In genomic region chr14:24491266-24491981, GRCm38 (mm10) we compare ENCODE assay signal across 8 mouse cellular contexts. TPM values are rescaled to one million over a fixed set of nuclear protein-coding genes. Genes with fewer than 3 reads are reported as not detected.
DNase-seq lines count a peak whose midpoint lies in the region; ATAC-seq and TF ChIP-seq lines count a peak whose summit lies in the region.

No protein-coding gene starts in this region.

- H3K4me2 ChIP-seq in lung, embryonic 16.5 days (ENCODE audit: low read depth, low read length) = peak overlapping the region; percentile 90
- H3K4me2 ChIP-seq in embryonic facial prominence, embryonic 11.5 days (ENCODE audit: low read depth, low read length) = peak overlapping the region; percentile 73
- peak overlapping the region; percentile 79 for H3K4me2 ChIP-seq in intestine, embryonic 16.5 days (ENCODE audit: low read depth, low read length)

- H3K36me3 ChIP-seq in lung, embryonic 16.5 days (ENCODE audit: control insufficient read depth, insufficient read depth, low read length) = peaks cover 36% of the 10 kb centered on the region
- peaks cover 17% of the 10 kb centered on the region for H3K36me3 ChIP-seq in embryonic facial prominence, embryonic 11.5 days (replicated peaks; ENCODE audit: control insufficient read depth, insufficient read depth, low read depth, low read length)
- peaks cover 23% of the 10 kb centered on the region for H3K36me3 ChIP-seq in intestine, embryonic 16.5 days (ENCODE audit: control insufficient read depth, insufficient read depth, low read length)

- DNase-seq in lung, adult 18-20 months = no peak
- DNase-seq in embryonic facial prominence, embryonic 11.5 days (ENCODE audit: low spot score) = peak; percentile 36
- no peak for DNase-seq in T-cell, adult 2 months (ENCODE audit: low spot score)
- no peak for DNase-seq in kidney, postnatal 14 days
- DNase-seq in testis, postnatal 14 days (ENCODE audit: low spot score) = no peak

- peak overlapping the region; percentile 78 for H3K4me3 ChIP-seq in lung, embryonic 16.5 days (ENCODE audit: low read length)
- peak overlapping the region; percentile 97 for H3K4me3 ChIP-seq in embryonic facial prominence, embryonic 11.5 days (ENCODE audit: low read depth, low read length)
- peak overlapping the region; percentile 95 for H3K4me3 ChIP-seq in intestine, embryonic 16.5 days (ENCODE audit: low read length)
- peak overlapping the region; percentile 60 for H3K4me3 ChIP-seq in olfactory bulb, adult 2 months (ENCODE audit: insufficient read depth, low read depth, low read length)

- TF ChIP-seq POLR2A in olfactory bulb, adult 2 months (IDR thresholded peaks at IDR 0.05; ENCODE audit: insufficient read depth, low read depth, low read length) = no peak

- H3K27ac ChIP-seq in lung, embryonic 16.5 days (ENCODE audit: low read length) = peak overlapping the region; percentile 73
- H3K27ac ChIP-seq in embryonic facial prominence, embryonic 11.5 days (replicated peaks; ENCODE audit: low read depth, low read length) = peak overlapping the region; percentile 60
- peak overlapping the region; percentile 73 for H3K27ac ChIP-seq in intestine, embryonic 16.5 days (ENCODE audit: low read length)
- no peak overlapping the region for H3K27ac ChIP-seq in olfactory bulb, adult 2 months (ENCODE audit: insufficient read depth, low read depth, low read length)

- H3K9ac ChIP-seq in lung, embryonic 16.5 days (ENCODE audit: low read length) = peak overlapping the region; percentile 98
- H3K9ac ChIP-seq in embryonic facial prominence, embryonic 11.5 days (replicated peaks; ENCODE audit: low read length) = peak overlapping the region; percentile 99
- H3K9ac ChIP-seq in intestine, embryonic 16.5 days (ENCODE audit: low read depth, low read length) = peak overlapping the region; percentile 99

- no peaks in the 10 kb centered on the region for H3K27me3 ChIP-seq in lung, embryonic 16.5 days (ENCODE audit: control insufficient read depth, insufficient read depth, low read depth, low read length)
- no peaks in the 10 kb centered on the region for H3K27me3 ChIP-seq in embryonic facial prominence, embryonic 11.5 days (ENCODE audit: control insufficient read depth, insufficient read depth, low read length)
- no peaks in the 10 kb centered on the region for H3K27me3 ChIP-seq in intestine, embryonic 16.5 days (replicated peaks; ENCODE audit: control insufficient read depth, insufficient read depth, low read length)

- 2% methylated on average over 11 of the region's 11 CpGs for WGBS in lung, embryonic 16.5 days
- 3% methylated on average over 11 of the region's 11 CpGs for WGBS in embryonic facial prominence, embryonic 11.5 days
- WGBS in intestine, embryonic 16.5 days = 1% methylated on average over 11 of the region's 11 CpGs
- WGBS in olfactory bulb, adult 2 months = 5% methylated on average over 11 of the region's 11 CpGs

- peaks cover 21% of the 10 kb centered on the region for H3K4me1 ChIP-seq in lung, embryonic 16.5 days (replicated peaks; ENCODE audit: control insufficient read depth, insufficient read depth, low read length)
- no peaks in the 10 kb centered on the region for H3K4me1 ChIP-seq in embryonic facial prominence, embryonic 11.5 days (ENCODE audit: control insufficient read depth, insufficient read depth, low read length)
- H3K4me1 ChIP-seq in intestine, embryonic 16.5 days (ENCODE audit: control insufficient read depth, insufficient read depth, low read length) = peaks cover 25% of the 10 kb centered on the region
- peaks cover 3% of the 10 kb centered on the region; the same call in 1 of the 2 replicates for H3K4me1 ChIP-seq in olfactory bulb, adult 2 months (ENCODE audit: control insufficient read depth, insufficient read depth, low read length)

- no peak for ATAC-seq in lung, embryonic 16.5 days (ENCODE audit: low read depth)
- no peak for ATAC-seq in embryonic facial prominence, embryonic 11.5 days (replicated peaks; ENCODE audit: insufficient number of reproducible peaks, low FRiP score, low TSS enrichment, low read depth)
- ATAC-seq in intestine, embryonic 16.5 days = no peak

- no peak for TF ChIP-seq CTCF in olfactory bulb, adult 2 months (IDR thresholded peaks at IDR 0.05; ENCODE audit: insufficient read depth, low read depth, low read length)

- no peaks in the 10 kb centered on the region for H3K9me3 ChIP-seq in lung, embryonic 16.5 days (ENCODE audit: control insufficient read depth, low read length)
- H3K9me3 ChIP-seq in embryonic facial prominence, embryonic 11.5 days (replicated peaks; ENCODE audit: control insufficient read depth, low read length) = no peaks in the 10 kb centered on the region
- no peaks in the 10 kb centered on the region for H3K9me3 ChIP-seq in intestine, embryonic 16.5 days (ENCODE audit: control insufficient read depth, low read length)

RNA-seq across cellular contexts. Expression of gene Rps24, which starts 4.5 kb away (rescaled TPM):
- polyA plus RNA-seq in lung, embryonic 16.5 days (2015; fragmentation: Nextera tagmentation; extraction: Ambion mirVana) = 792 and 827 TPM in 2 replicates
- 1,210 and 1,350 TPM in 2 replicates for polyA plus RNA-seq in embryonic facial prominence, embryonic 11.5 days (2014; fragmentation: Nextera tagmentation; extraction: Ambion mirVana)
- 685 and 745 TPM in 2 replicates for polyA plus RNA-seq in intestine, embryonic 16.5 days (2015; fragmentation: Nextera tagmentation; extraction: Ambion mirVana)
- 2,934 TPM in 1 of 2 replicates, not detected in the other for polyA plus RNA-seq in olfactory bulb, adult 2 months (2012; ENCODE audit: insufficient read depth, insufficient read length, low replicate concordance, missing spikeins)

RNA-seq across cellular contexts. Expression of gene Polr3a, which starts 4.6 kb away (rescaled TPM):
- polyA plus RNA-seq in lung, embryonic 16.5 days (2015; fragmentation: Nextera tagmentation; extraction: Ambion mirVana) = 16.8 and 17.9 TPM in 2 replicates
- polyA plus RNA-seq in embryonic facial prominence, embryonic 11.5 days (2014; fragmentation: Nextera tagmentation; extraction: Ambion mirVana) = 15.5 and 17.3 TPM in 2 replicates
- 14.2 and 15.3 TPM in 2 replicates for polyA plus RNA-seq in intestine, embryonic 16.5 days (2015; fragmentation: Nextera tagmentation; extraction: Ambion mirVana)
- not detected in 2 replicates for polyA plus RNA-seq in olfactory bulb, adult 2 months (2012; ENCODE audit: insufficient read depth, insufficient read length, low replicate concordance, missing spikeins)

Comparison
In these comparisons a context has a peak if more than half of its experiments do, and no peak if none do; other contexts are left out.
1. RNA of gene Polr3a, which starts 4.6 kb away (polyA plus RNA-seq): 15.5 to 17.3 TPM in embryonic facial prominence, embryonic 11.5 days, 16.8 to 17.9 TPM in lung, embryonic 16.5 days and 14.2 to 15.3 TPM in intestine, embryonic 16.5 days; not detected in olfactory bulb, adult 2 months; every median in the first group is over 10 times any median in the second.
2. Peak in every context shown above with its lines, with median percentiles within 50 percentile points of each other: H3K4me2 ChIP-seq, H3K4me3 ChIP-seq and H3K9ac ChIP-seq.